Mouse (Mus musculus): ENCODE measurements at regions not wholly inside any gene's neighbourhood (a gene's known extent, or its start where the extent isn't known, plus 50 kb on each side); places are given as distances from the start of the nearest gene placed in this dataset.
A peak's percentile ranks its signal among the peaks of the same experiment; 100 is the strongest.

GRCm38 (mm10) chr14:119966666-119967065, 75.6 kb downstream of the Oxgr1 start:
- no peaks in the 10 kb centered on the region for H3K9me3 ChIP-seq (ENCODE audit: low read length)
- H3K4me2 ChIP-seq (ENCODE audit: low read depth, low read length, poor library complexity, severe bottlenecking): no peak overlapping the region
- no peak for ATAC-seq (ENCODE audit: low FRiP score)
- DNase-seq (ENCODE audit: low spot score): no peak
- no peak overlapping the region for H3K27ac ChIP-seq (ENCODE audit: low read depth, low read length)
- H3K9ac ChIP-seq (replicated peaks; ENCODE audit: low read length, poor library complexity, severe bottlenecking): no peak overlapping the region
- no peak overlapping the region for H3K4me3 ChIP-seq (ENCODE audit: low read depth, low read length)
- H3K4me1 ChIP-seq (ENCODE audit: insufficient read depth, low read length): no peaks in the 10 kb centered on the region
- H3K27me3 ChIP-seq (ENCODE audit: insufficient read depth, low read length): no peaks in the 10 kb centered on the region
- WGBS: 94% methylated on average over 5 of the region's 5 CpGs
- no peak for TF ChIP-seq CTCF (IDR thresholded peaks at IDR 0.05)
- H3K36me3 ChIP-seq (ENCODE audit: insufficient read depth, low read length): no peaks in the 10 kb centered on the region

GRCm38 (mm10) chr14:119965842-119966483, 76.3 kb downstream of the Oxgr1 start:
- Histone ChIP-seq H3K27me3 (ENCODE audit: insufficient read depth, low read length) (no peaks in the 10 kb centered on the region), H3K4me2 (ENCODE audit: low read depth, low read length, poor library complexity, severe bottlenecking) (no peak overlapping the region), H3K36me3 (ENCODE audit: insufficient read depth, low read length) (no peaks in the 10 kb centered on the region), H3K4me1 (ENCODE audit: insufficient read depth, low read length) (no peaks in the 10 kb centered on the region), H3K4me3 (ENCODE audit: low read depth, low read length) (no peak overlapping the region), H3K27ac (ENCODE audit: low read depth, low read length) (no peak overlapping the region), H3K9ac (replicated peaks; ENCODE audit: low read length, poor library complexity, severe bottlenecking) (no peak overlapping the region), H3K9me3 (ENCODE audit: low read length) (no peaks in the 10 kb centered on the region)
- ATAC-seq (ENCODE audit: low FRiP score): peak; percentile 65
- no peak for TF ChIP-seq CTCF (IDR thresholded peaks at IDR 0.05)
- 62% methylated on average over 11 of the region's 11 CpGs for WGBS
- peak; percentile 73 for DNase-seq (ENCODE audit: low spot score)

GRCm38 (mm10) chr14:119963741-119964140, 78.5 kb downstream of the Oxgr1 start:
- H3K36me3 ChIP-seq (ENCODE audit: insufficient read depth, low read length): no peaks in the 10 kb centered on the region
- DNase-seq (ENCODE audit: low spot score) (no peak), ATAC-seq (ENCODE audit: low FRiP score) (no peak)
- H3K4me2 ChIP-seq (ENCODE audit: low read depth, low read length, poor library complexity, severe bottlenecking): no peak overlapping the region
- H3K9ac ChIP-seq (replicated peaks; ENCODE audit: low read length, poor library complexity, severe bottlenecking): no peak overlapping the region
- no peak overlapping the region for H3K27ac ChIP-seq (ENCODE audit: low read depth, low read length)
- no peak overlapping the region for H3K4me3 ChIP-seq (ENCODE audit: low read depth, low read length)
- no peak for TF ChIP-seq CTCF (IDR thresholded peaks at IDR 0.05)
- no peaks in the 10 kb centered on the region for H3K9me3 ChIP-seq (ENCODE audit: low read length)
- WGBS: 88% methylated on average over 3 of the region's 3 CpGs
- no peaks in the 10 kb centered on the region for H3K4me1 ChIP-seq (ENCODE audit: insufficient read depth, low read length)
- H3K27me3 ChIP-seq (ENCODE audit: insufficient read depth, low read length): no peaks in the 10 kb centered on the region

- H3K27me3 ChIP-seq (ENCODE audit: insufficient read depth, low read length): no peaks in the 10 kb centered on the region
- H3K4me1 ChIP-seq (ENCODE audit: insufficient read depth, low read length): no peaks in the 10 kb centered on the region
- no peak overlapping the region for H3K27ac ChIP-seq (ENCODE audit: low read depth, low read length)
- no peaks in the 10 kb centered on the region for H3K36me3 ChIP-seq (ENCODE audit: insufficient read depth, low read length)
- ATAC-seq (ENCODE audit: low FRiP score): no peak
- no peak overlapping the region for H3K4me2 ChIP-seq (ENCODE audit: low read depth, low read length, poor library complexity, severe bottlenecking)
- H3K9ac ChIP-seq (replicated peaks; ENCODE audit: low read length, poor library complexity, severe bottlenecking): no peak overlapping the region
- no peaks in the 10 kb centered on the region for H3K9me3 ChIP-seq (ENCODE audit: low read length)
- DNase-seq (ENCODE audit: low spot score): peak; percentile 80
- no peak for TF ChIP-seq CTCF (IDR thresholded peaks at IDR 0.05)
- H3K4me3 ChIP-seq (ENCODE audit: low read depth, low read length): no peak overlapping the region
- WGBS: 81% methylated on average over 14 of the region's 14 CpGs
These were observed 88.4 kb downstream of the Oxgr1 start for GRCm38 (mm10) chr14:119953861-119954260.

- H3K9ac ChIP-seq (replicated peaks; ENCODE audit: low read length, poor library complexity, severe bottlenecking): no peak overlapping the region
- ATAC-seq (ENCODE audit: low FRiP score) (no peak), DNase-seq (ENCODE audit: low spot score) (peak; percentile 57)
- H3K4me2 ChIP-seq (ENCODE audit: low read depth, low read length, poor library complexity, severe bottlenecking): no peak overlapping the region
- H3K4me1 ChIP-seq (ENCODE audit: insufficient read depth, low read length): no peaks in the 10 kb centered on the region
- no peaks in the 10 kb centered on the region for H3K9me3 ChIP-seq (ENCODE audit: low read length)
- H3K27ac ChIP-seq (ENCODE audit: low read depth, low read length): no peak overlapping the region
- no peaks in the 10 kb centered on the region for H3K27me3 ChIP-seq (ENCODE audit: insufficient read depth, low read length)
- 58% methylated on average over 10 of the region's 10 CpGs for WGBS
- TF ChIP-seq CTCF (IDR thresholded peaks at IDR 0.05): no peak
- H3K36me3 ChIP-seq (ENCODE audit: insufficient read depth, low read length): no peaks in the 10 kb centered on the region
- no peak overlapping the region for H3K4me3 ChIP-seq (ENCODE audit: low read depth, low read length)
These were observed 89.2 kb downstream of the Oxgr1 start for GRCm38 (mm10) chr14:119952877-119953624.

All from midbrain, postnatal 0 days (tissue).